Mouse (Mus musculus) liver, embryonic 14.5 days (tissue): ENCODE data around the gene Mpp5.

Experiments used
- CTCF ChIP-seq: IDR thresholded peaks from 2 replicates; pipeline ENCODE4 v1.5.1; 2016; ENCODE audit warnings: antibody characterized with exemption, low read depth, control low read depth
- EP300 ChIP-seq: IDR thresholded peaks from 2 replicates; pipeline ENCODE4 v1.6.1; 2016; ENCODE audit warnings: antibody characterized with exemption, low read depth

DNA sequence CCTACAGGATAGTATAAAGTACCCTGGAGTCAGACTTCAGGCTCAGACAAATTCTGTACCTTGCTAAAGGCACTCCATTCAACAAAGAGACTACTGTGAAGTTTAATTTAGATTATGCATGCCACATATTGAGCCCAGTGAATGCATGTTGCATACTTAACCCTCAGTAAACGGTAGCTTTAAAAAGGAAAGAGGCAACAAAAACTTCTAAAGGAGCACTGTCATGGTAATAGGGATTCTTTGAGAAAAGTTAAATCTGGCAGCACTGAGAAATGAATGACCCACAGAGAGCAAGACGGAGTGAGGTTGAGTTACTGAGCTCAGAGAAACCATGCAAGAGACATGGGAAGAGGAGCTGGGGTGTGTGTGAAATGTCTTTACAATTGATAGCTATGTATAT, 29.2 kb downstream of the Mpp5 start:
- TF ChIP-seq CTCF, result no peak
- no peak for TF ChIP-seq EP300
